Mouse (Mus musculus) left cerebral cortex, postnatal 25 days (tissue): ENCODE results near the gene Rpl18a. TPM values are rescaled to one million over a fixed set of nuclear protein-coding genes. Genes with fewer than 3 reads are reported as not detected.
"Not testable (repeated sequence)": the region's sequence is repeated elsewhere in the genome, so short reads cannot be mapped to it uniquely, and the experiment has no call there.

Experiments
- DNase-seq, 2 experiments: peaks; one replicate each; pipeline ENCODE4 v3.0.0; 2022; ENCODE audit warnings: low spot score in 2 of 2, mixed read lengths in 1 of 2
- intact Hi-C: fragments of 180-260 bp; cut with DNase I; formaldehyde crosslinking; loops from one replicate; pipeline ENCODE4 v1.15.1; 2025
- total RNA-seq, 2 experiments: library from RNA; stranded (reverse); gene quantifications; 2 replicates each; pipeline ENCODE4 v1.2.3; 2021

The Rpl18a gene
- total RNA-seq, 2 experiments from 2014 or later = 550 to 570 TPM

DNA sequence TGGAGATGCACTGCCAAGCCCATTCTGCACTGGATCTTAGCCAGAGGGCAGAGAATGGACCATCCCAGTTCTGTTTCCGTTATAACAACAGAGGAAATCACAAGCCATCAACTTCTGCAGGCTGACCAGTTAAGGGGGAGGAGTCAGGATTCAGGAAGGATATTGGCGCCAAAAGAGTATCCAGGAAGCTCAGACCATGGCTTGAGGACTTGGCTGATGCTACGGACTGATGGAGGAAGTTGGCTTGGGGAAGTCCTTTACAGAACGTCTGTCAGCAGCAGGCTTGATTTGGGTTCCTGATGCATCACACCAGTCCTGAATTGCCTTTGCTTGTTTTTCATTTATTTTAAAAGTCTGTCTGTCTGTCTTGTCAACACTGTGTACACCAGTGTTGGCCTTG is 7.3 kb upstream of the Rpl18a start:
- intact Hi-C loops = no loop called here
- DNase-seq = peak in 1 of 2 experiments; percentile 28

DNA sequence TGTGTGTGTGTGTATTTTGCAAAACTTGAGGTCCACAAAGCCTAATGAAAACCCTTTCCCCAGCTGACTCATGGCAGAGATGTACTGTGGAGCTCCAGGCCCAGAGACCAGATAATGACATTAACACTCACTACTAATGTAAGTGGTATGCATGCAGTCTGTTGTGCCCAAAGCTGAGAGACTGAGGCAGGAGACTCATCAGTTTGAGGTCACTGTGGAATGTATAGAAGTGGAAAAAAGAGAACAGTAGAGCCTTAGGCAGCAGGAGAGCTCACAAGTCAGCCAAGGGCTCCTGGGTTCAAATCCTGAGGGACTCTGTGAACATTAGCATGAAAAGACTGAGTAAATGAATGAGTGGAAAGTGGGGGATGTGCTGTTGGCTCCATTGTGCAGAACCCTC is 6.4 kb upstream of the Rpl18a start:
- intact Hi-C loops = no loop called here

DNA sequence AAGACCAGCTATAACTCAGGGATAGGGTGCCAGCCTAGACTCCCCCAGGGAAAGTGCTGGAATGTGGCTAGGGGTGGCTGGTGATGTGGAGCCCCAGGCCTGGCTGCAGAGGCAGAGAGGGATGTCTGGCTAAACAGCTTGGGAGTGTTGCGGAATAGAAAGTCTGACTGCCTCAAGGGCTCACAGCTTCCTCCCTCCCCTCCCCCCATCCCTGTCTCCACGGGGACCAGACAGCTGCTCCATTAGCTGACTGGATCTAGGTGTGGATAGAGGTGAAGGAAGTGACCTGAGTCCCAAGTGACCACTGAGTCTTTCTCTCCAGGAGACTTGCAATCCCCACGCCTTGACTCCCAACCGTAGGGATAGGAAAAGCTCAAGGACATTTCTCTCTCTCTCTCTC is 5.9 kb upstream of the Rpl18a start:
- intact Hi-C loops = no loop called here
- no peak for DNase-seq

More for the DNA sequence above, 6.4 kb upstream of the Rpl18a start:
- DNase-seq = no peak

DNA sequence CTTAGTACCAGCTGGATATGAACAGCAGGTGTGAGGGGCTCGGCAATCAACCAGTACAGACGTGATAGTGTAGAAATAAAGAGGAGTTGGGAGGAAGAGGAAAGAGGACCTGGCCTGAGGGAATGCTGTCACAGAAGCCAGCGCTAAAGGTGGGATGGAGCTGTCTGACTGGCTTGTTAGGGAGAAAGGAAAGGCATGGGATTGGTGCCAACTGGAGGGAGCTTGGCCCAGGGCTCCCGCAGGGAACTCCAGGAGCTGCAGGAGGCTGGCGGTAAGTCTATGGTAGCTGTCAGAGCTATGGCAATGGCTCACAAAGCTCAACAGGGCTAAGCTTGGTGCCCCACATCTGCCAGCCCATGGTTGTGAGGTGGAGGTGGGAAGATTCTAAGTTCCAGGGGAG is 5.0 kb upstream of the Rpl18a start:
- intact Hi-C loops = no loop called here
- DNase-seq = no peak

DNA sequence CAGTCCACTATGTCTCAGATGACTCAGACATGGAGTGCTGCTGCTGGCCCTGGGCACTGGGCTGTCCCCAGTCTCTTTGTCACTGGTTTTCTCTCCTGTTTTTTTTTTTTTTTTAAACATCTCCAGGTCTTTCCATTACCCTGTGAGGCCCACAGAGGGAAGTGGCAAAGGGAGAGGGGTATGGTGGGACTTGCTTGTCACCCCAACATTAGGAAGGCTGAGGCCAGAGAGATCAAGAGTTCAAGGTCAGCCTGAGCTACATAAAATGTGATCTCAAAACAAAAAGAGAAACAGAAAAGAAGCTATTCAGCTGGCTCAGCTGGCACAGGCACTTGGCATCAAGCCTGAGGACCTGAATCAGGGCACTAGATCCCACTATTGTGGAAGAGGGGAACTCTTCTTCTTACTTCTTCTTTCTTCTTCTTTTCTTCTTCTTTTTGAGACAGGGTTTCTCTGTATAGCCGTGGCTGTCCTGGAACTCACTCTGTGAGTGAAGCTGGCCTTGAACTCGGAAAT is 3.7 kb upstream of the Rpl18a start:
- intact Hi-C loops = no loop called here
- DNase-seq = no peak

DNA sequence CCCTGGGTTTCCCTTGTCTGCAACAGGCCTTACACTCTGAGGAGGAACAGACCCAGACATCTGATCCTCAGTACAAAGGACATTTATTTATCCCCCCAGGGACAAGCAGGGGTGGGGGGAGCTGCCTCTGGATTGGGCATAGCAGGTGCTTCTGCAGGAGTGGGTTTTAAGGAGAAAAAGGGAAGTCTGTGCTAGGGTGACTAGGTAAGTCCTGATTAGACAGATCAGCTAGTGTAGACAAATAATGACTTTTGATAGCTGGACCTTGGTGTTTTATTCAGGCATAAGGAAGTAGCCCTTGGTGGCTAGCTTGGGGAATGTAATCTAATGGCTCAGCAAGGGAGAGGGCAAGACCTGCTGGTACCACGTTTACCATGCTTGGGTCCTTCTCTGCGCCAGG is 2.0 kb upstream of the Rpl18a start:
- DNase-seq = no peak
- intact Hi-C loops = loop anchor here (5.0 kb wide), 3 partner anchors 308 to 563 kb away; partner anchors contain the start of genes Abhd8, Haus8, Mrpl34 and Myo9b

DNA sequence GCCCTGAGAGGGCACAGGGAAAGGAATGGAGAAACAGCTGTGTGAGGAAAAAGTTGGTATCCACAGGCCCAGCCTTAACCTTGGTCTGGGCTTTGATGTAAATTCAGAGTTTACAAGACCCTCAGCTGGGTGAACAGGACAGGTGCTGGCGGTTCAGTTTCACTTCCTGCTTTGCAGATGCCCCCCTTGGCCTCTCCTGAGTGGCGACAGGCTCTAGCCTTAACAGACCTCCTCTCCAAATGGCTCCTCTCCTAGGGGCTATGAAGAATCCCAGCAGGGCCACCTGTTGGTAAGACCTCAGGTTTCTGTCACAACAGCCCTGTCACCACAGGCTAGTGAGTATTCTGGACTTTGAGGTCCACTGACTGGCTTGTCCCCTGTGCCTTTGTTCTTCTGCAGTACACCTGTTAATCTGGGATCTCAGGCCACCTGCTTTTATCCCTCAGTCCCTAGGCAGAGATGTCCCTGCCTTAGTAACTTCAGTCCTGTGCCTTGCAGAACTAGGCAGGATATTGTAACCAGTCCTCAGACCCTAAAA is 1.5 kb upstream of the Rpl18a start:
- no peak for DNase-seq
- intact Hi-C loops = loop anchor here (5.0 kb wide), 3 partner anchors 309 to 564 kb away; partner anchors contain the start of genes Abhd8, Haus8, Mrpl34 and Myo9b

DNA sequence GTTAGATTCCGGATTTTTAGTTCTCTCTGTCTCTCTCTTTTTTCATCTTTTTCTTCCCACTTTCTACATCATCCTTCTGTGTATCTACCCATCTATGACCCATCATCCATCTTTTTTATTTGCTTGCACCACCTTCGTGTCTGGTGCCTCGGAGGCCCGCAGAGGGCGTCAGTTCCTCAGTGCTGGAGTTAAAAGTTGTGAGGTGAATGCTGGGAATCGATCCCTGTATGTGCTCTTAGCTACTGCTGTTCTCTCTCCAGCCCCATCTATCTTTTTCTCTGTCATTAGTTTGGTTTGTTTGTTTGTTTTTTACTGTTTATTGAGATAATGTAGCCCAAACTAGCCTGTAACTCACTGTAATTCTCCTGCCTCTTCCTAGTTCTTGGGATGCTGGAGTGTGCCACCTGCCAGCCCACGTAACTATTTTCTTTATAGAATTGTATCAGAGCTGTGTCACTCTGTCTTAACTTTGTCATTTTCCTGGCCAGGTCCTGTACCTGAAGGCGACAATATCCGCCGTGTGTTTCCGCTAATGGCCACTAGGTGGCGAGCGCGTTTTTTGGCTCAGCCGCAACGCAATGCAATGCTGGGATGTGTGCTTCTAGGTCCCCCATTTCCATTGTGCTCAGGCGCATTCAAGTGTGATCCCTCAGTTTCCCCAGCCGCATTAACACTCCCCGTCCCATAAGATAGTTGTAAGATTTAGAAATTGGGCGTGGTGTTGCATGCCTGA is 635 bp upstream of the Rpl18a start:
- intact Hi-C loops = loop anchor here (1.0 to 5.0 kb wide), 6 partner anchors 25 to 564 kb away; partner anchors contain the start of genes Abhd8, Ccdc124, Haus8 and Mrpl34
- DNase-seq = peak; percentile 85 to 86

DNA sequence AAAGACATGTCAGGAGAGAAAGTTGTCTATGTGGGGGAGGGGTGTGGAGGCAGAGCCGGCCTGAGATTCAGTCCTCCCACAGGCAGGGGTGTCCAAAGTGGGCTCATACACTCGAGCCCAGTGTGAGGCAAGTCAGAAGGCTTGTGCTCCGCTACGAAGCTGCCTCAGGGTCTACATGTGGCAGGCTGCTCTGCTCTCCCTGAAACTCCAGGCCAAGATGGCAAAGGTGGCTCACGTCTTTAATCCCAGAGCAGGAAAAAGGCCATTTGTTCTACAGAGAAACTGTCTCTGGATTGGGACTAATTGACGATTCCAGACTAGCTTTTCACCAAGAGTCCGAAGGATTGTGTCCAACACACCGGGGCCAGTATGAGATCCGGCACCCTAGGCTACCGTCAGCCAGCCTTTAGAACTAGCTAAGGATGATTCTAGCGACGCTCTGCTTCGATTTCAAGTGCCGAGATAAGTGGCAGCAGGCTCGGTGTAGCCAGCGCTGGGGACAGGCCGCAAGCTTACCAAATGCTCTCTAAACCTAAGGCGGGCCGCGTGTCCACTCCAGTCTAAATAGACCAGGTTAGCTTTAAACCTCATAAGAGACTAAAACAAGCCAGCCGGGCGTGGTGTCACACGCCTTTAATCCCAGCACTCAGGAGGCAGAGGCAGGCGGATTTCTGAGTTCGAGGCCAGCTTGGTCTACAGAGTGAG is 744 bp downstream of the Rpl18a start:
- intact Hi-C loops = loop anchor here (1.0 to 5.0 kb wide), 6 partner anchors 23 to 566 kb away; partner anchors contain the start of genes Abhd8, Ccdc124, Haus8 and Mrpl34
- DNase-seq = no peak

DNA sequence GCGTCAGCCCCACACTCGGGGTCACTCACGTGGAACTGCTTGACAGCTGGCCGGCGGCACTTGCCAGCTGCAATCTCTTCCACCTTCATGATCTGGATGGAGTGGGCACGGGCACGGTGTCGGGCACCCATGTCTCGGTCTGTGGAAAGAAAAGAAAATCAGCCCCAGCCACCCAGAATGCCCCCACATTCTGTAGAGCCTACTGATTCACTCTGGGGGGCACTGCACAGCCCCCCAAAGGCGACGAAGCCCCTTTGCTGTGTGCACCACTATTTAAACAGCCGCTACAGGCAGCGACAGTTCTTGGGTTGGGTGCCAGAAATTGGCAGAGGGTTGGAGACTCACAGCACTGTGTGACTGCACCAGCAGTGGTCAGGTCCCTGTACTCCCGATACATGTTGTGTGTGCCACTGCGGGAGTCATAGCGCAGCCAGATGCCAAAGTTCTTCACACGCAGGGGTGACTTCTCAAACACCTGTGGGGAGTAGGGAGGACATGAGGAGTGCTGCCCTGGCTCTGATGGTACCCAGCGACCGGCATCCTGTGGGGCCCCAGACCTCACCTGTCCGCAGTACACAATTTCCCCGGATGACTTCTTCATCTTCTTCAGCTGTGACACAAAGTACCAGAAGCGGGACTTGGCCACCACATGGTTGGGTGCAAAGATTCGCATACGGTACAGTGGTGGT is 1.5 kb downstream of the Rpl18a start:
- DNase-seq = not testable (repeated sequence)
- intact Hi-C loops = loop anchor here (2.0 to 5.0 kb wide), 5 partner anchors 69 to 567 kb away; partner anchors contain the start of genes Abhd8, Haus8, Mrpl34 and Myo9b

DNA sequence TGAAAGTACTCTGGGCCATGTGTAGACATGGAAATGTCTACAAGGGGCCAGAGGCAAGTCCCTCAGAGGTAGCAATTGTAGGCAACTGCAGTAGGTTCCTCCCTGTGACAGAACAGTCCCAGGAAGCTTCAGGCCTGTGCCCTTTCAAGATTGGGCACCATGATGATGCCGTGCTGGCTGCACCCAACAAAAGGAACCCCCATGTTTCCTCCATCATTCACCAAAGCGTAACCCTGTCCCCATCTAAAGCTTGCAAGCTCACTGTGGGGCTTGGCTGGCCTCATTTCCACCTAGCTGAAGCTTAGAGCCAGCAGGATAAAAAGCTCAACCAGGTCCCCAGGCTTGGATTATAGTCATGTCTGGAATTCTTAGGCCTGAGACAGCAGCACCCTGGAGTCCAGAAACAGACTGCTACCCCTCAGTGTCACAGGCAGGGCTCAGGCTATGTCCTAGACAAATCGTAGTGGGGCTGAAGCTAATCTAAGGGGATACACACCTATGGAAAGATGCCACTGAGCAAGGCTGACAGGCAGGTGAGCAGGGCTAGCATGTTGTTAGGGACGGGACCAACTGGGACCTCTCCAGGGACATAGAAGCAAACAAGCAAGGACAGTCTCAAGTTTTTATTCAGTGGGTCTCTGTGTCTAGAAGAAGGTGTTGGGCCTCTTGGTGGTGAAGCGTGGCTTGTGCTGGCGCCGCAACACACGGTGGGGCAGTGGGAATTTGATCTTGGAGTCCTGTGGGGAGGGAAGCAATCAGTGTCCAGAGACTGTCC is 2.3 kb downstream of the Rpl18a start:
- no peak for DNase-seq
- intact Hi-C loops = loop anchor here (5.0 kb wide), 3 partner anchors 312 to 567 kb away; partner anchors contain the start of genes Abhd8, Haus8, Mrpl34 and Myo9b

DNA sequence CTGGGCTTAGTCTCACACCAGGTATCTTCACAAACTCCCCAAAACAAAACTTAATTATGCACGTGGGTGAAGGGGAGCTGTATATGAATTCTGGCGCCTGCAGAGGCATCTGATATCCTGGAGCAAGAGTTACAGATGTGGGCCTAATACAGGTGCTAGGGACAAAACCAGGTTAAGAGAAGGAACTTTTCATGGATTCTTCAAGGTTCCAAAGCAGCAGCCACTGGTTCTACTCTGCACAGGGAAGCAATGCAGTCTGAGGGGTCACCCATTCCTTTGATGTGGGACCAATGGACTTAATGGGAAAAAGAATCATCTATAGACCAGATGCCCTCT is 2.9 kb downstream of the Rpl18a start:
- intact Hi-C loops = no loop called here
- no peak for DNase-seq

DNA sequence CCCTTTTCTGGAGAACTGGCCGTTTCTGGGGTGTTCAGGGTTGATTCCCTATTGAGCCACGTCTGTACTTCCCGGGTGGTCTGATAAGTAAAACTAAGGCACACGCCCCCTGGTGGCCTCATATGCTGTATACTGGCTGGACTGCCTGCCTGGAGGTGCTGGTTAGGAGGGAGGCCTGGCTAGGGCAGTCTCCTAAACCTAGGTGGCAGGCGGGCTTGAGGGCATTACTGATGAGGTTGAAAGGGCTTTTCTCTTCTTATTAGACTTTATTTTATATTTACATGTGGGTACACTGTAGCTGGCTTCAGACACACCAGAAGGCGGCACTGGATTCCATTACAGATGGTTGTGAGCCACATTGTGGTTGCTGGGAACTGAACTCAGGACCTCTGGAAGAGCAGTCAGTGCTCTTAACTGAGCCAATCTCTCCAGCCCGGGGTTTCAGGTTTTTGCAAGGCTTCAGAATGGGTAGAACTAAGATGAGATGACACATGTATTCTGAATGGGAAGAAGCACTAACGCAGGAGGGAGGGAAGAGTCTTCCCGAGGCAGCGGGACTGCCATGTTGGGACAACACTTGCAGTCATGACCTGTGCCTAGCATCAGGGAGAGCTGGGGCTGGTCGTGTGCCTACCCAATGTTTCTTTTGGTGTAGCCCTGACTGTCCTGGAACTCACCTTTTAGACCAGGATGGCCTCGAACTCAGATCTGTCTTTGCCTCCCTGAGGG is 3.4 kb downstream of the Rpl18a start:
- peak; percentile 58 to 64 for DNase-seq
- intact Hi-C loops = loop anchor here (1.0 kb wide), 1 partner anchor 21 kb away; the partner anchor contains the start of gene Ccdc124

DNA sequence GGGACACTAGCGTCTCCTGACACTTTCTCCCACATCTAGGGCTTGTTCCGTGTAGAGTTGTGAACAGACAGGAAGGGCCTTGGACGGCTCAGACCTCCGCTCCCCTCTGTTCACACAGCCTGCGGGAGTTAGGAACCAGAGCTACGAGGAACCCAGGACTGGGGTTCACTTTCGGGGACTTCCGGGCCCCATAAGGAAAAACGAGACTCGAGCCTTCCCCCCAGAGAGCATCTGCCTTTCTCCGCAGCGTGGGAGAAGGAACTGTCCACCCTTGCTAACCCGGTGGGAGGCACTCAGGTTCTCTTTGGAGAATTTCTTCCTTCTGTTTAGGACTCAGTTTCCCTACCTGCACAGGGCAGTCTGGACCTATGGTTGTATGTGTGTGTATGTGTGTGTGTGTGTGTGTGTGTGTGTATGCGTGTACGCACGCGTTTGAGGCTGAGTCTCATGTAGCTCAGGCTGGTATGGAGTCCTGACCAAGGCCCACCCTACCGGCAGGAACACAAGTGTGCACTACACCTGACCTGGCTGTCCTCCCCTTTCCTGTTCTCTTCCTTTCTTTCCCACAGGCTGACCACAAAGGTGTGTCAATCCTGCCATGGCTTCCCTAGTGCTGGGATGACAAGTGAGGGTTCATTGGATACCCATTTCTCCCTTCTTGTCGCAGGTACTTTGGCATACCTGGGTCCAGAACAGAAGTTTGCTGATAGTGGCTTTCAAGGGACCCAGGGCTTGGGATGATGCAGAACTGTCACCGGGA is 4.1 kb downstream of the Rpl18a start:
- intact Hi-C loops = loop anchor here (1.0 kb wide), 1 partner anchor 20 kb away; the partner anchor contains the start of gene Ccdc124
- DNase-seq = no peak

DNA sequence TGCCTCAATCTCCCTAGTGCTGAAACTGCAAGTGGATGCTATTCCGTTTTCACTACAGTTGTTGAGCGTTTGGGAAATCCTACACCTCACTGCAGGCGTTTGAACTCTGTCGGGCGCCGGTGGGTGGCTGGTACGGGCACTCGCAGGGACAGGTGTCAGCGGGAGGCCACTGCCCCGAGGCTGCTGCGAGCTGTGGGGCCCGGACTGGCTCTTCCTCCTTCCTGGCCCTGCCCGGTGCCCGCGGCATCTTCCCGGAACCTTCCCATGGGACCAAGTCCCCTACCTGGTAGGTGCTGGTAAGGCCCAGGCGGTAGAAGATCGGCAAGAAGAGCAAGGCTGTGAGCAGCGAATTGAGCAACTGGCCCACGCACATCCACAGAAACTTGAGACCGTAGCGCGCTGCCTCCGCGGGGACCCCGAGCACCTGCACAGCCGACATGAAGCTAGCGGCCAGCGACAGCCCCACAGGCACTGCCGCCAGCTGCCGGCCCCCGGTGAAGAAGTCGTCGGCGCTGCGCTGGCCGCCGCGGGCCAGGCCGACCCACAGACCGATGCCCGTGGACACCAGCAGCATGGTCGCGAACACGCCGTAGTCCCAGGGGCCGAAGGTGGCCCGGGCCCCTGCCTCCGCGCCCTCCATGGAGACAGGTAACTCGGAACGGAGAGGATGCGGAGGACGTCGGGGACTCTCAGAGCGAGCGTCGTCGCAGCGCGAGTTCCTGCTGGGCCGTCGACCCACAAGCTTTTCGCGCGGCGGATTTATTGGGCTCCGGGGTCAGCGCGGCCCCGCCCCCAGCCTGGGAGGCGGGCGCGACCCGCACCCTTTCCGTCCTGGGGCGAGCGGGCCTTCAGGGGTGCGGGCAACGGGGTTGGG is 5.0 kb downstream of the Rpl18a start, which contains the start of gene Slc5a5:
TSS of gene Slc5a5 (minus strand) at position 736 of the 874 bp plus-strand sequence.
- intact Hi-C loops = no loop called here
- no peak for DNase-seq

DNA sequence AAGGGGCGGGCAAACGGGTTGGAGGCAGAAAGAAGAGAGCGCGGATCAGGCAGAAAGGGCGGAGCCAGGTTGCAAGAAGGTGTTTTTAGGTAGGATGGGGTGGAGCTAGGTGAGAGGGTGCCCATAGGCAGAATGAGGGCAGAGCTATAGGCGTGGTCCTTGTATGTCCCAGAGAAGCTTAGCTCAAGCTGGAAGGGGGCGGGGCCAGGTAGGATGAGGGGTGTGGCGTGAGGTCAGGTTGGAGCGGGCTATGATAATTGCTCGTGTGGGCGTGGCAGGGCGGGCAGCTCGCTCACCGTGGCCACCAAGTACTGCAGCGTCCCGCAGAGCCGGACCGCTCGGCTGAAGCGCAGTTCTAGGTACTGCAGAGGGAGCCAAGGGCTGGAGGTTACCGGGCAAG is 5.9 kb downstream of the Rpl18a start:
- intact Hi-C loops = no loop called here
- no peak for DNase-seq
